Mouse (Mus musculus) liver, adult 2 months (tissue): ENCODE measurements around the gene Med7. TPM values are rescaled to one million over a fixed set of nuclear protein-coding genes. Genes with fewer than 3 reads are reported as not detected.

Experiments used
- DNase-seq: peaks from one replicate; pipeline ENCODE4 v3.0.0-alpha.2; 2011; ENCODE audit warnings: low read depth, low spot score; ENCODE audit errors: extremely low read depth
- H3K27ac ChIP-seq: fragments of 200-500 bp; replicated peaks from 2 replicates; pipeline ENCODE4 v1.5.1; 2012; ENCODE audit warnings: low read depth, mild to moderate bottlenecking, control low read depth, inconsistent platforms, low read length; ENCODE audit not compliant: insufficient read depth
- H3K27me3 ChIP-seq: fragments of 200-500 bp; 2 replicates; pipeline ENCODE4 v1.6.1; 2012; ENCODE audit warnings: mild to moderate bottlenecking, moderate library complexity, low read length, inconsistent platforms; ENCODE audit not compliant: control insufficient read depth, insufficient read depth
- H3K36me3 ChIP-seq: fragments of 200-500 bp; 2 replicates; pipeline ENCODE4 v1.6.1; 2012; ENCODE audit warnings: low read length, inconsistent platforms; ENCODE audit not compliant: control insufficient read depth, insufficient read depth
- H3K4me1 ChIP-seq: fragments of 200-500 bp; 2 replicates; pipeline ENCODE4 v1.6.1; 2011; ENCODE audit warnings: low read length; ENCODE audit not compliant: control insufficient read depth, insufficient read depth
- H3K4me3 ChIP-seq: fragments of 200-500 bp; 2 replicates; pipeline ENCODE4 v1.5.1; 2011; ENCODE audit warnings: low read depth, mild to moderate bottlenecking, control low read depth, low read length, moderate library complexity; ENCODE audit not compliant: insufficient read depth
- H3K79me2 ChIP-seq: fragments of 200-500 bp; 2 replicates; pipeline ENCODE4 v1.6.1; 2012; ENCODE audit warnings: inconsistent platforms, mild to moderate bottlenecking, low read length, moderate library complexity; ENCODE audit not compliant: control insufficient read depth, insufficient read depth
- H3K9ac ChIP-seq: fragments of 200-500 bp; 2 replicates; pipeline ENCODE4 v1.6.1; 2012; ENCODE audit warnings: low read depth, mild to moderate bottlenecking, control low read depth, inconsistent platforms, low read length
- CTCF ChIP-seq: fragments of 200-500 bp; IDR thresholded peaks from 2 replicates; pipeline ENCODE4 v1.5.1; 2011; ENCODE audit warnings: low read depth, low read length, control low read depth
- POLR2A ChIP-seq: fragments of 200-500 bp; IDR thresholded peaks from 2 replicates; pipeline ENCODE4 v1.6.1; 2011; ENCODE audit warnings: low read length, control low read depth; ENCODE audit not compliant: insufficient read depth; ENCODE audit errors: extremely low read depth
- whole genome bisulfite sequencing: fragments of 180-500 bp; shearing (Covaris S2); methylation state at CpG from one replicate; pipeline ENCODE4 v1.1.7; 2018; 5-methylcytosine and 5-hydroxymethylcytosine counted together
- polyA plus RNA-seq: library from polyadenylated mRNA; depleted of rRNA; stranded (reverse); fragments of >200 nt; gene quantifications from 2 replicates; pipeline ENCODE4 v1.2.3, GENCODE M21; 2012
- total RNA-seq: library from RNA; depleted of rRNA; stranded (reverse); fragments of >200 nt; gene quantifications from 2 replicates; pipeline ENCODE4 v1.2.3, GENCODE M21; 2014

Gene Med7
- total and polyA plus RNA-seq, 2 experiments = 14.7 to 14.8 TPM

- no peaks in the 10 kb centered on the region for H3K79me2 ChIP-seq
- WGBS = 72% methylated on average over 3 of the region's 3 CpGs
- no peaks in the 10 kb centered on the region for H3K36me3 ChIP-seq
These were observed 23.2 kb downstream of the Med7 start for GRCm38 (mm10) chr11:46459960-46460359.

GRCm38 (mm10) chr11:46461362-46461761, 24.6 kb downstream of the Med7 start:
- no peaks in the 10 kb centered on the region for H3K27me3 ChIP-seq
- H3K36me3 ChIP-seq = no peaks in the 10 kb centered on the region
- H3K9ac ChIP-seq = no peak overlapping the region
- no peak overlapping the region for H3K4me3 ChIP-seq
- WGBS = 67% methylated on average over 5 of the region's 5 CpGs
- H3K4me1 ChIP-seq = no peaks in the 10 kb centered on the region
- TF ChIP-seq CTCF (no peak), POLR2A (no peak)
- no peaks in the 10 kb centered on the region for H3K79me2 ChIP-seq
- DNase-seq = peak; percentile 21
- no peak overlapping the region for H3K27ac ChIP-seq

More at GRCm38 (mm10) chr11:46459960-46460359, 23.2 kb downstream of the Med7 start:
- Histone ChIP-seq H3K4me3 (no peak overlapping the region), H3K27me3 (no peaks in the 10 kb centered on the region), H3K4me1 (no peaks in the 10 kb centered on the region), H3K27ac (no peak overlapping the region), H3K9ac (no peak overlapping the region)
- TF ChIP-seq POLR2A = no peak
- TF ChIP-seq CTCF = no peak
- DNase-seq = no peak

DNA sequence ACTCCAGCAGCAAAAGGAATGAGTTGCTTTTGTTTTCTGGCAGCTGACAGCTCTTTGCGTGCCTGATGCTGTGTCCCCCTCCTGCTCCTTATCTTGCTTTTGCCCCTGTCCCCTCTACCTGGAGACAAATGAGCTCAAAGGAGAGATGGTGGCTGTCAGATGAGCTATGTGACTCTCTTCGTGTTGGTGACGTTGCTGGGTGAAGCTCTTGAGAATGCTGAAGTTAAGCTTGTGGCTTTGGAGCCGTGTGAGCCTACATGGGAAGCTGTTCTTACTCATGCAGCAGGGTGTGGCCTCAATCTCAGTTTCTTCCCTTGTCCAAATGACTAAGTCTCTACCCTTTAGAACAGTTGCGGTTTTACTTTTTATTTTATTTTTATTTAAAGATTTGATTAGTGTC, 25.2 kb downstream of the Med7 start:
- no peak for TF ChIP-seq POLR2A
- TF ChIP-seq CTCF = no peak
- H3K79me2 ChIP-seq = no peaks in the 10 kb centered on the region
- H3K27me3 ChIP-seq = no peaks in the 10 kb centered on the region
- WGBS = 52% methylated on average over 5 of the region's 5 CpGs
- no peak overlapping the region for H3K9ac ChIP-seq
- peak; percentile 22 for DNase-seq
- H3K36me3 ChIP-seq = no peaks in the 10 kb centered on the region
- H3K4me3 ChIP-seq = no peak overlapping the region
- H3K27ac ChIP-seq = no peak overlapping the region
- H3K4me1 ChIP-seq = no peaks in the 10 kb centered on the region

GRCm38 (mm10) chr11:46466878-46467277, 30.2 kb downstream of the Med7 start:
- TF ChIP-seq CTCF = no peak
- TF ChIP-seq POLR2A = no peak
- Histone ChIP-seq H3K36me3 (no peaks in the 10 kb centered on the region), H3K9ac (no peak overlapping the region), H3K27me3 (no peaks in the 10 kb centered on the region), H3K27ac (no peak overlapping the region), H3K4me1 (no peaks in the 10 kb centered on the region), H3K79me2 (no peaks in the 10 kb centered on the region), H3K4me3 (no peak overlapping the region)
- WGBS = 90% methylated on average over 2 of the region's 2 CpGs
- no peak for DNase-seq

GRCm38 (mm10) chr11:46474220-46474619, 37.5 kb downstream of the Med7 start:
- Histone ChIP-seq H3K27ac (no peak overlapping the region), H3K79me2 (no peaks in the 10 kb centered on the region), H3K36me3 (no peaks in the 10 kb centered on the region), H3K4me1 (no peaks in the 10 kb centered on the region), H3K9ac (no peak overlapping the region), H3K27me3 (no peaks in the 10 kb centered on the region), H3K4me3 (no peak overlapping the region)
- TF ChIP-seq CTCF = no peak
- TF ChIP-seq POLR2A = no peak
- 91% methylated on average over 4 of the region's 4 CpGs for WGBS
- DNase-seq = no peak

GRCm38 (mm10) chr11:46479311-46479710, 42.6 kb downstream of the Med7 start:
- no peaks in the 10 kb centered on the region for H3K79me2 ChIP-seq
- H3K4me1 ChIP-seq = no peaks in the 10 kb centered on the region
- no peaks in the 10 kb centered on the region for H3K36me3 ChIP-seq
- no peak overlapping the region for H3K9ac ChIP-seq
- 89% methylated on average over 9 of the region's 9 CpGs for WGBS
- DNase-seq = no peak
- no peak overlapping the region for H3K27ac ChIP-seq
- no peaks in the 10 kb centered on the region for H3K27me3 ChIP-seq
- TF ChIP-seq POLR2A (no peak), CTCF (no peak)
- no peak overlapping the region for H3K4me3 ChIP-seq
